21 mouse cellular contexts compared by ENCODE assay signal in the genomic region with DNA sequence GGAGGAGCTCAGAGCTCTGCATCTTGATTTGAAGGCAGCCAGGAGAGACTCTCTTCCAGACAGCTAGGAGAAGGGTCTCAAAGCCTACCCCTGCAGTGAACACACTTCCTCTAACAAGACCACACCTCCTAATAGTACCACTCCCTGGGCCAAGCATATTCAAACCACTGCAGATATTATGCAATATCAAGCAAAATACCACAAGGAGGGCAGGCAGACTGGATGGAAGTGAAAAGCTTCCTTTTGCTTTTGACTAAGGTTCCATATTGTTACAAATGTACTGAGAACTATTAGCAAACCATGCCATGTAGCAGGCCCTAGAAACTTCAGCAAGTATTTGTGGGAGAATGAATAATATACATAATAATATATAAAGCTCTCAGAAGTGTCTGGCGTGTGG.
"Had no signal": no experiment of that assay in that cellular context is flagged by ENCODE, and none has a peak within 500 bp of the region (broad histone marks: within the 10 kb centered on the region; RNA-seq: fewer than 3 reads in every experiment).

No protein-coding gene starts in this region.

- H3K9me3 ChIP-seq: liver, embryonic 15.5 days; lung, embryonic 15.5 days; midbrain, embryonic 10.5 days; midbrain, embryonic 13.5 days; midbrain, embryonic 15.5 days; neural tube, embryonic 13.5 days; neural tube, embryonic 15.5 days had no signal

- H3K4me3 ChIP-seq: liver, embryonic 15.5 days; lung, embryonic 15.5 days; midbrain, embryonic 10.5 days; midbrain, embryonic 13.5 days; midbrain, embryonic 15.5 days; myocyte; neural tube, embryonic 13.5 days; neural tube, embryonic 15.5 days had no signal

- ATAC-seq: liver, postnatal 0 days; lung, postnatal 0 days; midbrain, embryonic 13.5 days; midbrain, embryonic 15.5 days had no signal

- H3K27ac ChIP-seq: liver, embryonic 15.5 days; lung, embryonic 15.5 days; midbrain, embryonic 10.5 days; midbrain, embryonic 13.5 days; midbrain, embryonic 15.5 days; neural tube, embryonic 13.5 days; neural tube, embryonic 15.5 days had no signal

- DNase-seq: liver, postnatal 0 days; lung, adult 2 months; lung, postnatal 14 days; lung, postnatal 4 days; retina, postnatal 1 day; right cerebral cortex, adult 18-20 months; right cerebral cortex, postnatal 25 days; right cerebral cortex, postnatal 4 days; spleen, adult 18-20 months; thymus, adult 18-20 months; thymus, postnatal 14 days; thymus, postnatal 36 days had no signal

- H3K9ac ChIP-seq: liver, embryonic 15.5 days; liver, postnatal 0 days; lung, embryonic 15.5 days; midbrain, embryonic 13.5 days; midbrain, embryonic 15.5 days; neural tube, embryonic 13.5 days; neural tube, embryonic 15.5 days had no signal

- H3K4me2 ChIP-seq: liver, embryonic 15.5 days; lung, embryonic 15.5 days; midbrain, embryonic 13.5 days; midbrain, embryonic 15.5 days; neural tube, embryonic 13.5 days; neural tube, embryonic 15.5 days had no signal

- H3K27me3 ChIP-seq: liver, embryonic 15.5 days; lung, embryonic 15.5 days; midbrain, embryonic 15.5 days; neural tube, embryonic 13.5 days; neural tube, embryonic 15.5 days had no signal

- H3K4me1 ChIP-seq: lung, embryonic 15.5 days; neural tube, embryonic 13.5 days; neural tube, embryonic 15.5 days had no signal

- H3K36me3 ChIP-seq: liver, embryonic 15.5 days; lung, embryonic 15.5 days; midbrain, embryonic 10.5 days; midbrain, embryonic 13.5 days; midbrain, embryonic 15.5 days; neural tube, embryonic 13.5 days; neural tube, embryonic 15.5 days had no signal
